Mouse (Mus musculus) hindbrain, embryonic 11.5 days (tissue): ENCODE measurements at regions not wholly inside any gene's neighbourhood (a gene's known extent, or its start where the extent isn't known, plus 50 kb on each side); places are given as distances from the start of the nearest gene placed in this dataset.

Experiments used
- ATAC-seq: fragments of 200-750 bp; cut with Nextera tagmentation; 2 replicates; pipeline ENCODE4 v1.8.0; 2017; ENCODE audit warnings: mild to moderate bottlenecking, moderate TSS enrichment, moderate library complexity; ENCODE audit not compliant: low FRiP score
- DNase-seq: peaks from one replicate; pipeline ENCODE4 v3.0.0-alpha.2; 2015; ENCODE audit warnings: low spot score
- H3K27ac ChIP-seq: fragments of 300-500 bp; sonication (generic); 2 replicates; pipeline ENCODE4 v1.5.1; 2014; ENCODE audit warnings: mild to moderate bottlenecking, low read depth, low read length
- H3K27me3 ChIP-seq: fragments of 300-500 bp; sonication (generic); 2 replicates; pipeline ENCODE4 v1.6.1; 2014; ENCODE audit warnings: mild to moderate bottlenecking, low read length, moderate library complexity, mixed read lengths; ENCODE audit not compliant: control insufficient read depth, insufficient read depth
- H3K36me3 ChIP-seq: fragments of 300-500 bp; sonication (generic); 2 replicates; pipeline ENCODE4 v1.6.1; 2014; ENCODE audit warnings: mild to moderate bottlenecking, low read length, moderate library complexity, mixed read lengths; ENCODE audit not compliant: control insufficient read depth, insufficient read depth
- H3K4me1 ChIP-seq: fragments of 300-500 bp; sonication (generic); replicated peaks from 2 replicates; pipeline ENCODE4 v1.6.1; 2014; ENCODE audit warnings: low read length, mixed read lengths; ENCODE audit not compliant: control insufficient read depth, insufficient read depth
- H3K4me2 ChIP-seq: fragments of 300-500 bp; sonication (generic); replicated peaks from 2 replicates; pipeline ENCODE4 v1.6.1; 2014; ENCODE audit warnings: mild to moderate bottlenecking, low read depth, low read length
- H3K4me3 ChIP-seq: fragments of 300-500 bp; sonication (generic); 2 replicates; pipeline ENCODE4 v1.5.1; 2014; ENCODE audit warnings: low read depth, low read length
- H3K9ac ChIP-seq: fragments of 300-500 bp; sonication (generic); 2 replicates; pipeline ENCODE4 v1.6.1; 2014; ENCODE audit warnings: low read depth, low read length
- H3K9me3 ChIP-seq: fragments of 300-500 bp; sonication (generic); 2 replicates; pipeline ENCODE4 v1.6.1; 2016; ENCODE audit warnings: low read length; ENCODE audit not compliant: control insufficient read depth
- WGBS: fragments of 180-500 bp; shearing (Covaris S2); extraction: QIAGEN DNeasy Blood & Tissue Kit; methylation state at CpG from one replicate; pipeline ENCODE4 v1.1.7; 2014; 5-methylcytosine and 5-hydroxymethylcytosine counted together

GRCm38 (mm10) chr3:104327034-104327729 lies 107.0 kb upstream of the Magi3 start:
- Histone ChIP-seq H3K27me3 (no peaks in the 10 kb centered on the region), H3K4me3 (no peak overlapping the region), H3K9me3 (no peaks in the 10 kb centered on the region), H3K36me3 (no peaks in the 10 kb centered on the region), H3K4me1 (no peaks in the 10 kb centered on the region), H3K9ac (no peak overlapping the region), H3K4me2 (no peak overlapping the region), H3K27ac (no peak overlapping the region)
- ATAC-seq (no peak), DNase-seq (no peak)
- 79% methylated on average over 12 of the region's 12 CpGs for WGBS

GRCm38 (mm10) chr3:104322591-104322990 lies 102.4 kb upstream of the Magi3 start:
- no peak overlapping the region for H3K4me3 ChIP-seq
- no peaks in the 10 kb centered on the region for H3K36me3 ChIP-seq
- H3K4me2 ChIP-seq, result no peak overlapping the region
- H3K9ac ChIP-seq, result no peak overlapping the region
- H3K4me1 ChIP-seq, result no peaks in the 10 kb centered on the region
- 66% methylated on average over 2 of the region's 2 CpGs for WGBS
- no peaks in the 10 kb centered on the region for H3K9me3 ChIP-seq
- DNase-seq, result no peak
- no peak overlapping the region for H3K27ac ChIP-seq
- H3K27me3 ChIP-seq, result no peaks in the 10 kb centered on the region
- ATAC-seq, result no peak

DNA sequence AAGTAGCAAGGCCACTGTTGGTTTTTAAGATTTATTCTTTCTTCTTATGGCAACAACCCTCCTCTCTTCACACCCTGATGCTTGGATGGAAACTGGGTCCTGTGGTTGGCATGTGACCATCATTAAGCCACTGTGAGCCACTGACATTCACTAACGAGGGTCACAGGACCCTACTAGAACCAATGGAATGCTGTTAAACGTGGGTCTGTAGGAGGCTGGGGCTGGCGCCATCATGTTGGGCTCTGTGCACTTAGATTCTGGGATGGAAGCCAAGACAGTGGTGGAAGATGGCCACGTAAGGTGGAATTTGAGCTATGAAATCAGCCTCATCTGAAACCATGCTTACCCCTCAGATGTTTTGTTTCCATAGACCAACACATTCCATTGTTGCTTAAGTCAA lies 100.2 kb upstream of the Magi3 start:
- H3K9me3 ChIP-seq, result no peaks in the 10 kb centered on the region
- WGBS, result 77% methylated on average over 4 of the region's 4 CpGs
- no peaks in the 10 kb centered on the region for H3K27me3 ChIP-seq
- ATAC-seq, result no peak
- no peak overlapping the region for H3K4me3 ChIP-seq
- no peak overlapping the region for H3K4me2 ChIP-seq
- no peaks in the 10 kb centered on the region for H3K4me1 ChIP-seq
- no peak overlapping the region for H3K9ac ChIP-seq
- no peak for DNase-seq
- H3K27ac ChIP-seq, result no peak overlapping the region
- no peaks in the 10 kb centered on the region for H3K36me3 ChIP-seq

GRCm38 (mm10) chr3:104319377-104319776 lies 99.2 kb upstream of the Magi3 start:
- H3K4me1 ChIP-seq, result no peaks in the 10 kb centered on the region
- H3K9ac ChIP-seq, result no peak overlapping the region
- no peak overlapping the region for H3K4me3 ChIP-seq
- ATAC-seq (no peak), DNase-seq (no peak)
- no peak overlapping the region for H3K27ac ChIP-seq
- no peaks in the 10 kb centered on the region for H3K9me3 ChIP-seq
- 58% methylated on average over 6 of the region's 6 CpGs for WGBS
- no peaks in the 10 kb centered on the region for H3K27me3 ChIP-seq
- no peak overlapping the region for H3K4me2 ChIP-seq
- H3K36me3 ChIP-seq, result no peaks in the 10 kb centered on the region

DNA sequence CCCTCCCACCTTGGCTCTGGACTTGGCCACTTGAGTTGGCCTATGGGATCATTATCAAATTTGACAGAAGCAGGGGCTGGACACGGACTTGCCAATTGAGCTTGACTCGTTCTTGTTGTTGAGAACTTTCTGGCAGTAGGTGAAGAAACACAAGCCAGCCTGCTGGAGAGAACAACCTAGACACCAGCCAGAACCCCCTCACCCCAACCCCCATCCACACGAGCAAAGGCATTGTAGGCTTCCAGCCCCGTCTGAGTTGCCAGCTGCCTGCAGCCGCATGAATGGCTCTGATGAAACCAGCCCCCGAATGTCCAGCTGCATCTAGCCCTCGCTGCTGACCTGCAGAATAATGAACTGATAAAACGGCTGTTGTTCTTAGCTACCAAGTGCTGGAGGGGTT lies 98.7 kb upstream of the Magi3 start:
- Histone ChIP-seq H3K9ac (no peak overlapping the region), H3K4me2 (no peak overlapping the region), H3K4me3 (no peak overlapping the region), H3K27ac (no peak overlapping the region), H3K27me3 (no peaks in the 10 kb centered on the region), H3K4me1 (no peaks in the 10 kb centered on the region), H3K36me3 (no peaks in the 10 kb centered on the region), H3K9me3 (no peaks in the 10 kb centered on the region)
- no peak for ATAC-seq
- DNase-seq, result peak; percentile 35
- 37% methylated on average over 8 of the region's 8 CpGs for WGBS

GRCm38 (mm10) chr3:104317528-104317927 lies 97.4 kb upstream of the Magi3 start:
- H3K4me3 ChIP-seq, result no peak overlapping the region
- no peaks in the 10 kb centered on the region for H3K36me3 ChIP-seq
- ATAC-seq (no peak), DNase-seq (no peak)
- H3K4me2 ChIP-seq, result no peak overlapping the region
- no peak overlapping the region for H3K27ac ChIP-seq
- no peak overlapping the region for H3K9ac ChIP-seq
- H3K27me3 ChIP-seq, result no peaks in the 10 kb centered on the region
- WGBS, result 80% methylated on average over 4 of the region's 4 CpGs
- H3K9me3 ChIP-seq, result no peaks in the 10 kb centered on the region
- H3K4me1 ChIP-seq, result no peaks in the 10 kb centered on the region

DNA sequence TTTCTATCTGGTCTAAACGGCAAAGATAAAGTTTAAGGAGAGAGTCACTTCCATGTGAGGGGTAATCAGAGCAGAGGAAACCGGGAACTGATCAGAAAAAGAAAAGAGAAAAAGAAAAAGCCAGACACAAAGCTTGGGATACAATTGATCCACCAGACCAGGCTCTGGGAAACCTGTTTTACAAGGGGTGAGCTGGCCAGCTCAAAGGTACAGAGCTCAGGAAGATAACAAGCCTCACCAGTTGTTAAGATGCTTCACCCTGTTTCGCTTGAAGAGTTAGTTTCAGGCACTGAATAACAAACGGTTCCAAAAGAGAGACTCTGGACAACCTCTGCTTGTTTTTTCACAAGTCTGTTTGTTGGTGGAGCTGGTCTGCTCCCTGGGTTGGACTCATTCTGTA lies 92.9 kb upstream of the Magi3 start:
- no peaks in the 10 kb centered on the region for H3K27me3 ChIP-seq
- no peaks in the 10 kb centered on the region for H3K9me3 ChIP-seq
- no peak for ATAC-seq
- H3K36me3 ChIP-seq, result no peaks in the 10 kb centered on the region
- no peaks in the 10 kb centered on the region for H3K4me1 ChIP-seq
- no peak overlapping the region for H3K27ac ChIP-seq
- H3K4me3 ChIP-seq, result no peak overlapping the region
- DNase-seq, result no peak
- no peak overlapping the region for H3K4me2 ChIP-seq
- H3K9ac ChIP-seq, result no peak overlapping the region
- 76% methylated on average over 4 of the region's 4 CpGs for WGBS

DNA sequence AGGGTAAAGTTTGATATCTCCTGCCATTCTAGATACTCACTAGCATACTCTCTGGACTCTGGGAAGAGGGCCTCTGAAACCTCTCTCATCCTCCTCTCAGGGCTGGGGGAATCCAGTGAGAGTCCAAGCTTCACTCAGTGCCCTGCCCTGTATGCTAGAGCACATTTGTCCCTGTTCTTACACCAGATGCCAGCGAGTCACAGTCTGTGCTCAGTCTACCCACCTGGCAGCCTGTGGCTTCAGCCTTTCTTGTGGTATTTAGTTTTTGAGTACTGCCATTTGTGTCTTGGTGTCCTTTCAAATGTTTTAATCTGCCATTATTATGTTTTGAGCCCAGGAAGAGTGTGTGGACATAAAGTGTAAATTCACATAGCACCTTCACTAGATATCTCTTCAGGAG lies 86.8 kb upstream of the Magi3 start:
- 97% methylated on average over 1 of the region's 1 CpGs for WGBS
- DNase-seq (no peak), ATAC-seq (no peak)
- Histone ChIP-seq H3K27me3 (no peaks in the 10 kb centered on the region), H3K4me2 (no peak overlapping the region), H3K9me3 (no peaks in the 10 kb centered on the region), H3K9ac (no peak overlapping the region), H3K4me1 (no peaks in the 10 kb centered on the region), H3K27ac (no peak overlapping the region), H3K4me3 (no peak overlapping the region), H3K36me3 (no peaks in the 10 kb centered on the region)

DNA sequence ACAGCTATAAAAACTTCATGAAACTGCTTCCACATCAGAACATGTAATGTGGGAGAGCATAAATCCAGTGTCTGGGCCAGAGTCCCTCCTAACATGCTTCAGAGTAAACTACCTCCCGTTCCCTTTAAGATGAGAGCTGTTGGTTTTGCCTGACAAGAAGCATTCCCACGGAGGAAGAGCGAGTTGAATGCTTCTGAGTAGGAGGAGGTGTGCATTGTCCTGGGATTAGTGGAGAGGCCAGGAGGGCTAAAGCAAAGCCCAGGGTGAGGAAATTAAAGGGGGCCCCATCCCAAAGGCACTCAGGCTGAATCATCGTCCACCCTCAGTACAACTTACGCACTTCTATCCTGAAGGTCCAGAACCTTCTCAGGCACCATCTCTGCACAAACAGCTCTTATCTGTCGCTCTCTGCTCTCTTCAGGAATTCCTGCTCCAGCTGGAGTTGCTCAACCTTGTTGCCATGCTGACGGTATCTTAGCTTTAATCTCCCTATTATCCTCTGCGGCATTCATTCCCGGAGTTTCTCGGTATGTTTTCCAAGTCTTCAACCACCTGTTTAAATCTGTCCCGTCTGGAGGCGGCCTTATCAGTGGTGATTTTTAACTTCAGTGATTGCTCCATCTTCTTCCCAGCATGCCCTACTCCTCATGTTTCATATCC lies 85.9 kb upstream of the Magi3 start:
- H3K9ac ChIP-seq, result no peak overlapping the region
- DNase-seq (no peak), ATAC-seq (no peak)
- no peaks in the 10 kb centered on the region for H3K4me1 ChIP-seq
- H3K4me3 ChIP-seq, result no peak overlapping the region
- H3K4me2 ChIP-seq, result no peak overlapping the region
- WGBS, result 50% methylated on average over 12 of the region's 12 CpGs
- no peaks in the 10 kb centered on the region for H3K36me3 ChIP-seq
- no peaks in the 10 kb centered on the region for H3K27me3 ChIP-seq
- no peak overlapping the region for H3K27ac ChIP-seq
- no peaks in the 10 kb centered on the region for H3K9me3 ChIP-seq
